ENCODE assay signal across 11 mouse cellular contexts in the genomic region with DNA sequence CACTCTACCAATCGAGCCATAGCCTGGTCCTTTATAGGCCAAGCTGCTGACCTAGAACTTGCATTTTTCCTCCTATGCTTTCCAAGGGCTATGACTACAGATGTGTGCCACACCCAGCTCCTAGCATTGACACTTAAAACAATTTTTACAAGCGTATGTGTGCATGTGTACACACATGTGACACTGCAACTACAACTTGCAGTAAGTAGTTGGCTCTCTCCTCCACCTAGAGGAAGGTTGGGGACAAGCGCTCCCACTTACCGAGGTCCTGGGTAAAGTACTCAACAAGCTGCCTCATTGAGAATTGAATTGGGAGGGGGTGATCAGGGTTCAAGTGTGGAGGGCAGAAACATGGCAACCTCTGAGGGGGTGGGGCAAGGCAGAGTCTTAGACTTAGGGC. TPM values are rescaled to one million over a fixed set of nuclear protein-coding genes. Genes with fewer than 3 reads are reported as not detected.
DNase-seq lines count a peak whose midpoint lies in the region; ATAC-seq and TF ChIP-seq lines count a peak whose summit lies in the region.
"Had no signal": no experiment of that assay in that cellular context is flagged by ENCODE, and none has a peak within 500 bp of the region (broad histone marks: within the 10 kb centered on the region; RNA-seq: fewer than 3 reads in every experiment).

No protein-coding gene starts in this region.

- no peaks in the 10 kb centered on the region for H3K9me3 ChIP-seq in hindbrain, postnatal 0 days (ENCODE audit: low read length)
- no peaks in the 10 kb centered on the region for H3K9me3 ChIP-seq in hindbrain, embryonic 10.5 days
- H3K9me3 ChIP-seq: hindbrain, embryonic 13.5 days; midbrain, embryonic 15.5 days had no signal

- no peaks in the 10 kb centered on the region for H3K4me1 ChIP-seq in hindbrain, postnatal 0 days (ENCODE audit: insufficient read depth, low read length)
- peaks cover 14% of the 10 kb centered on the region for H3K4me1 ChIP-seq in hindbrain, embryonic 10.5 days (replicated peaks)

- H3K4me3 ChIP-seq in hindbrain, postnatal 0 days (ENCODE audit: low read length) = no peak overlapping the region
- H3K4me3 ChIP-seq in hindbrain, embryonic 10.5 days = no peak overlapping the region
- H3K4me3 ChIP-seq: erythroblast, embryonic 14.5 days; hindbrain, embryonic 13.5 days; midbrain, embryonic 15.5 days had no signal

- no peak overlapping the region for H3K27ac ChIP-seq in hindbrain, postnatal 0 days
- H3K27ac ChIP-seq in hindbrain, embryonic 10.5 days = no peak overlapping the region
- H3K27ac ChIP-seq: hindbrain, embryonic 13.5 days; midbrain, embryonic 15.5 days had no signal

- no peaks in the 10 kb centered on the region for H3K36me3 ChIP-seq in hindbrain, postnatal 0 days (ENCODE audit: insufficient read depth, low read length)
- no peaks in the 10 kb centered on the region for H3K36me3 ChIP-seq in hindbrain, embryonic 10.5 days
- H3K36me3 ChIP-seq: midbrain, embryonic 15.5 days had no signal

- TF ChIP-seq CTCF in hindbrain, postnatal 0 days (IDR thresholded peaks at IDR 0.05; ENCODE audit: low read depth) = peak; percentile 34

- no peak for ATAC-seq in CD4-positive, CD25-positive, alpha-beta regulatory T cell, adult 4 months
- ATAC-seq in hindbrain, postnatal 0 days = no peak
- ATAC-seq in granulocyte monocyte progenitor cell, adult 5-6 weeks (replicated peaks; ENCODE audit: poor library complexity, severe bottlenecking) = 0 out of 2 replicates have a peak, but pooled peaks have one; percentile 20
- ATAC-seq: midbrain, embryonic 15.5 days had no signal

- WGBS in hindbrain, postnatal 0 days = 89% methylated on average over 4 of the region's 4 CpGs
- 83% methylated on average over 4 of the region's 4 CpGs for WGBS in hindbrain, embryonic 10.5 days

- no peaks in the 10 kb centered on the region for H3K27me3 ChIP-seq in hindbrain, postnatal 0 days (ENCODE audit: insufficient read depth, low read length)
- H3K27me3 ChIP-seq in hindbrain, embryonic 10.5 days (ENCODE audit: insufficient read depth, poor library complexity, severe bottlenecking) = no peaks in the 10 kb centered on the region
- H3K27me3 ChIP-seq: hindbrain, embryonic 13.5 days; midbrain, embryonic 15.5 days had no signal

- no peak overlapping the region for H3K9ac ChIP-seq in hindbrain, postnatal 0 days (replicated peaks; ENCODE audit: low read length)
- H3K9ac ChIP-seq: hindbrain, embryonic 13.5 days; midbrain, embryonic 15.5 days had no signal

- peak; percentile 28 for DNase-seq in CD4-positive, CD25-positive, alpha-beta regulatory T cell, adult 2 months (ENCODE audit: low read depth, low spot score)
- no peak for DNase-seq in hindbrain, postnatal 0 days (ENCODE audit: low spot score)
- DNase-seq in hindbrain, embryonic 10.5 days (ENCODE audit: low spot score) = no peak
- DNase-seq in A20 (ENCODE audit: low read depth, low spot score) = peak; percentile 22
- DNase-seq in adrenal gland, adult 18-20 months (ENCODE audit: low spot score in 2 of 2) = no peak
- no peak for DNase-seq in embryo, embryonic 9.5 days (ENCODE audit: extremely low spot score)

- no peak overlapping the region for H3K4me2 ChIP-seq in hindbrain, postnatal 0 days (ENCODE audit: low read depth, low read length)
- H3K4me2 ChIP-seq: hindbrain, embryonic 13.5 days; midbrain, embryonic 15.5 days had no signal

RNA-seq across cellular contexts. Expression of a gene that starts 18.0 kb away (rescaled TPM):
- 100 to 1,000 TPM in 1 of 2 experiments, 10 to 100 TPM in 1; 84.6 to 113 TPM for polyA plus RNA-seq in CD4-positive, CD25-positive, alpha-beta regulatory T cell, adult 4 months (2017; shearing (Covaris generic))
- 45.3 and 63.0 TPM in 2 replicates for total RNA-seq in hindbrain, postnatal 0 days (2014; rRNA removed)
- polyA plus RNA-seq in hindbrain, postnatal 0 days (2015; fragmentation: Nextera tagmentation; extraction: Ambion mirVana) = 50.9 and 52.4 TPM in 2 replicates
- polyA plus RNA-seq in hindbrain, embryonic 10.5 days (2016; fragmentation: Nextera tagmentation; extraction: Ambion mirVana) = 13.4 TPM in 2 replicates
- total RNA-seq in granulocyte monocyte progenitor cell, adult 5-6 weeks (2014; fragmentation: Nextera tagmentation) = 4.6 and 10.0 TPM in 2 replicates
- 2.8 and 5.1 TPM in 2 replicates for total RNA-seq in granulocyte monocyte progenitor cell, adult 5-6 weeks (2017)
- 10 to 100 TPM; 21.6 to 30.4 TPM for total RNA-seq in adrenal gland, adult 18-20 months (2021)
- polyA plus RNA-seq: erythroblast, embryonic 14.5 days had no signal

Comparison
In these comparisons a context has a peak if more than half of its experiments do, and no peak if none do; other contexts are left out.
1. DNase-seq: peak in CD4-positive, CD25-positive, alpha-beta regulatory T cell, adult 2 months (single experiment) and A20 (single experiment); none in hindbrain, postnatal 0 days (single experiment), hindbrain, embryonic 10.5 days (single experiment), adrenal gland, adult 18-20 months (0 of 2) and embryo, embryonic 9.5 days (single experiment).